Mouse (Mus musculus): ENCODE results near the gene Nipal4.

DNA sequence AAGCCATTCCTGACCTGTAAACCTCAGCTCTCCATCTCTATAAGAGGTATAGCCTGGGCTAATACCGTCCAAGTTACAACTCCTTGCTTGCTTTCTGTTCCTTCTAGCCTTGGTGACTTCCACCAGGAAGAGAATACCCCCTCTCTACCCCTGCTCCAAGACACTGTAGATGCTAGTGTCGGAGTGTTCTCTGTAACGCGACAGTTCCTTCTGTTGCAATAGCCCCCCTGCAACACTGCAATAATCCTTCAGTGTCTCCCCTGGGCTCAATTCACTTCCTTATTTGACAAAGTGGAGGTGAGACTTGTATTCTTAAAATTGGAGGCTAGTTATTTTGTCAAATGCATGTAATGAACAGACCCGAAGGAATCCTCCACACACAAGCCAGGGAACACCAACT is 19.7 kb downstream of the Nipal4 start:
- TF ChIP-seq CTCF (IDR thresholded peaks at IDR 0.05; ENCODE audit: low read depth, low read length) (no peak), GATA1 (IDR thresholded peaks at IDR 0.05; ENCODE audit: borderline replicate concordance, low read length) (no peak)

Data from G1E (cell line).